Mouse (Mus musculus) gastrocnemius, postnatal 25 days (tissue): Measurements from ENCODE around the gene BC048679. TPM values are rescaled to one million over a fixed set of nuclear protein-coding genes. Genes with fewer than 3 reads are reported as not detected.

Experiments used
- DNase-seq: peaks from one replicate; pipeline ENCODE4 v3.0.0; 2022
- total RNA-seq, 2 experiments: library from RNA; stranded (reverse); gene quantifications; 1 replicate in 1 of 2; 2 replicates in 1 of 2; pipeline ENCODE4 v1.2.3; 2021

Gene BC048679
- total RNA-seq, 2 experiments from 2014 or later, result 0.46 to 1.1 TPM

- no peak for DNase-seq
Observed at GRCm38 (mm10) chr7:81476833-81477232, 21.2 kb downstream of the BC048679 start.

DNA sequence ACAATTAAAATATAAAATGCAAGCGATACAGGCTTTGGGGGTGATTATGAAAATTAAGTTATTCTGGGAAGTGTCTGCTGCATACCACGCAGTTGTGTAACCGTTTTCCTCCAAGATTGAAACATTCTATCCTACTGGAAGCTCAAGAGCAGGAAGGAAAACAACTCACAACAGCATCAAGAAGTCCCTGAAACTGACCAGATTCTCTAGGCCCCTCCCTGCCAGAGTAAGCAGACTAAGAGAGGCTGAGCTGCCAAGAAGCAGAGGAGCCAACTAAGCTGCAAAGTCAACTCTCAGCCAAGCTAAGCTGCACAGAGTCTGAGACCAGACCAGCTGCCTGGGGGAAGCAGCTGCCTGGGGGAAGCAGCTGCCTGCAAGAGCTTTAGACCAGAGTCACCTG, 22.9 kb downstream of the BC048679 start:
- DNase-seq, result peak; percentile 21

DNA sequence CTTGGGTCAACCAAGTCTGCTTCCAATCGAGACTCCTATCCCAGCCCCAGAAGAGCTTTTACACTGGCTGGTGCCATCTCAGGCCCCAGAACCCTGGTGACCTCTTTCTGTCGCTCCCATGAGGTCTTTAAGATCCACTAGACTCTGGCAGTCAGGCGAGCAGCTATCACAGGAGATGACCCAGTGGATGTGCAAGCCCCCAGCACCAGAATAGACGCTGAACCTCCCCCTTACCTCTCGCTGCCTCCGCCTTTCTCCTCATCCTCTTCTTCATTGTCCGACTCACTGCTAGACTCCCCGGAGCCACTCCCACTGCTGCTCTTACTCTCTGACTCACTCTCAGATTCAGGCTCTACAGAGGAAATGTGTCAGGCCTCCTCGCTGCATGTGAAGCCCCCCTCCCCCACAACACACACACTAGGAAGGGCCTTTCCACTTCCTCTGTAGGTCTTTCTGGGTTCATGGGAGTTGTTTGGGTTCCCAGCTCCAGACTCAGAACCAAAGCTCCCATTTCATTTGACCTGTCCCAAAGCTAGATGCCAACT, 33.1 kb downstream of the BC048679 start:
- no peak for DNase-seq

DNA sequence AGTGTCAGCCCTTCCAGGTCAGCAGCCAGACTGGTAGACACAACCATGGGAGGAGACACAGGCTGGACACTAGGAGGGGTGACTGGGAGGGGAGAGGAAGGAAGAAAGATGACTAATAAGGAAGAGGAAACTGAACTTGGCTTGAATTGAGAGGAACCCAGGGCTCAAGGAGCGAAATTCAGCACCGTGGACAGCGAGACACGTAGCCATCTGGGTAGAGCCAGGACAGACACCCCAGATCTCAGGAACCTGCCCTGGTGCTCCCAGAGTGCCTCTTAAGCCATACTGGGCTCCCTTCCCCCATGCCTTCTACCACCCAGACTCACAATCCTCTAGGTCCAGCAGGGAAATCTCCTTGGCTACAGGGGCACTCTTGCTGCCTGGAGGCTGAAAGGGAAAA, 34.0 kb downstream of the BC048679 start:
- no peak for DNase-seq

DNA sequence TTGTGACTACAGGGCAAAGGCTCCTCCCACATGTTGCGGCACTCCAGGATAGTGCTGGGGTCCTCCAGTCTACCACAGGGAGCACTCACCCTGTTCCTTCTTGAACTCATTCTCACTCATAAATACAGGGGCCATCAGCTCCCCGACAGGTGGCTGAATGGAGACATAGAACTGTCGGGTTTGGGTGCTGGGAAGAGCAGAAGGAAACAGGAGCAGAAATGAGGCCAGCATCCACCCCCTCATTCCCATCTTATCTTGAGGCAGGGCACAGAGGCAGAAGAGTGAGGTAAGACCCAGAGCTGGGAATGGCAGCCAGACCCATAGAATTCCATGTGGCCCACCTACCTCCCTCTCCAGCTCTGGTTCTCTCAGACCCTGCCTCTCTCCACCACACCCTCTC, 35.3 kb downstream of the BC048679 start:
- no peak for DNase-seq

GRCm38 (mm10) chr7:81455155-81455651, 42.9 kb downstream of the BC048679 start, which contains the start of gene Cpeb1:
Gene Cpeb1 (minus strand): TSS chr7:81455465.
- peak; percentile 77 for DNase-seq

DNA sequence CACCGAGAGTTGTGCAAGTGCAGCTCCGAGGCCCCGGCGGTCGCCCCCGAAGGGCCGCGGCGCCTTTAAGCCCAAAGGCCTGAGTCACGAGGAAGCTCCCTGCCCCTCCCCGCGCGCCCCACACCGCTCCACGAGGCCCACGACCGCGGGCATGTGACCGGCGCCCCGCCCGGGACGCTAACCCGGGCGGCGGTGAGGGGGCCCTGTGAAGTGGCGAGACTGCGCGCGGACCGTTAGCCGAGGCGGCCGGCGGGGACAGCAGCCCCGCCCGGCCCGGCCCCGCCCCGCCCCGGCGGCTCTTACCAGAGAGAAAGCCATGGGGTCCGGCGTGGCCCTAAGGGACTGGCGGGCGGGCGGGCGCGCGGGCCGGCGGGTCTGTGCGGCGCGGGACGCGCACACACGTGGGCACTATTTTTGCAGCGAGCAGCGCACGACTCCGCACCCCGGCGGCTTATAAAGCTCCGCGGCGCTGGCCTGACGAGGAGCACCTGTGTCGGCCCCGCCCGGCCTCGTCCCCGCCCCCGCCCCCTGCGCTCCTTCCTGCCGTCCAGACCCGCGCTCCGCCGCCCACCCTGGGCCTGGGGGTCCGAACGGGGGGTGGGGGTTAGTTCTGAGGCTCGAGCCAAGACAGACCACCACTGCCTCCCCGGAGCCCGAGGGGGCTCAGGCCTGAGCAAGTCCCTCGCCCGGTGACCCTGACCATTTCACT, 43.6 kb downstream of the BC048679 start:
- peak; percentile 73 for DNase-seq

DNA sequence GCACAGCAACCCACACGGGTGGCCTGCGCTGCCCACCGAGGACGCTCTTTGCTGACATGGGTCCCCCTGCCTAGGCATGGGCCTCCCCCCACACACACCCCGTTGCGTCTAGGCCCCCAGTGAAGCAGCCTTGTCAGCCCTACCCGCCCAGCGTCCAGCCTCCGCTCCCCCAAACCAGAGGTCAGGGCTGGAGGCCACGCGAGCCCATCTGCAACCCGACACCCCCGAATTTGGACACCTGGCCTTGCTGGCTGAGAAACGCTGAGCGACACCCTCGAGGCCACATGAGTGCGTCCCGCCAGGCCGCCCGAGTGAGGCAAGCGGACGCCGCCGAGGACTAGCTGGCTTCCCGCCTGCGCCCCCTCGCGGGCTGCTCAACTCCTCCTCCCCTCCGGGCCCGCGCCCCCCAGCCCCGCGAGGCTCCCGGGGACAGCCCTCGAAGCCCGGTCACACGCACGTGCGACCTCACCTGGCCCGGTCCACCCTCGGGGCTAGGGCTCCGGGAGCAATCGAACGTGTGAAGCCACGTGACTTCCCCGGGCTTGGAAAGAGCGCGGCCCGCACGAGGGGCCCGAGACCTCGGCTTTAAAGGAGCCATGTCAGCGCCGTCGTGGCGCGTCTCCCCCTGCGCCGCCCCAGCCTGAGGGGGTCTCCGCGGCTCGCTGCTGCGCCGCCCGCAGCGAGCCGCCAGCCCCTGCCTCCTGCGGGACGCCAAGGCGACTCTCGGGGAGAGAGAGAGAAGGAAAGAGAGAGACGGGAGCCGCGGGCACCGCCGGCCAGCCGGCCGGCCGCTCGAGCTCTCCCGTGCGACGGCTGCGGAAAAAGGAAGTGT, 44.4 kb downstream of the BC048679 start:
- DNase-seq, result peak; percentile 59

DNA sequence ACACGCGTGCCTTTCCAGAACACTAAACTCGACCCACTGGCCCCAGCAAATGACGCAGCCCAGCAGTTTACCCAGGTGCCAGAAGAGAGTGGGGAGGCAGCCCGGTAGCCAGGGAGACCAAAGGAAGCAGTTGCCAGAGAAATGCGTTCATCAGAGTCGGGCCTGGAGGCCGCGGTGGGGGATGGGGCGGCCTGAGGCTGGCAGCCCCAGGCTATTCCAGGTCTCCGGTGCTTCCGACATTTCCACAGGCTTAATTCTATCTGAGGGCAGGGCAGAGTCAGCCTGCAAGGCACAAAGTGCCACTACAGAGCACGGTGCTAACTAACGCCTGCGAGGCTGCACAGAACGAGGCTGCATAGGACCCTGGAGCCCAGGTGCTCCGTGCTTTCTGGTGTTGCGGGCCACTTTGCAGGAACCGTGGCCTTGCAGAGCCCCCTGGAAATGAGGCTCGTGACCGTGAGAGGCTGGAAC, 45.1 kb downstream of the BC048679 start:
- peak; percentile 50 for DNase-seq

Other genes starting within 250 kb of the BC048679 start
- 100 to 1,000 TPM; 694 to 707 TPM for gene Rps17, start 153.0 kb downstream of the BC048679 start, total RNA-seq
- 10 to 100 TPM; 14.4 to 17.2 TPM for gene Cpeb1, start 42.8 kb downstream of the BC048679 start, total RNA-seq
- gene Ap3b2, start 4.4 kb downstream of the BC048679 start, total RNA-seq, result under 1 TPM; 0.38 to 0.51 TPM
- 100 to 1,000 TPM; 240 to 314 TPM for gene Fsd2, start 68.7 kb upstream of the BC048679 start, total RNA-seq
- 1 to 10 TPM; 5.8 to 6.5 TPM for gene Whamm, start 73.0 kb upstream of the BC048679 start, total RNA-seq
- 10 to 100 TPM; 38.5 to 70.4 TPM for gene Homer2, start 209.2 kb upstream of the BC048679 start, total RNA-seq